Mouse (Mus musculus) neural tube, embryonic 11.5 days (tissue): ENCODE measurements at regions not wholly inside any gene's neighbourhood (a gene's known extent, or its start where the extent isn't known, plus 50 kb on each side); places are given as distances from the start of the nearest gene placed in this dataset.

Source experiments
- ATAC-seq: fragments of 200-750 bp; cut with Nextera tagmentation; 2 replicates; pipeline ENCODE4 v1.8.0; 2017; ENCODE audit warnings: moderate number of reproducible peaks, mild to moderate bottlenecking, moderate TSS enrichment, moderate library complexity; ENCODE audit not compliant: insufficient read depth, low FRiP score, low TSS enrichment
- DNase-seq: peaks from one replicate; pipeline ENCODE4 v3.0.0-alpha.2; 2015; ENCODE audit warnings: low spot score
- H3K27ac ChIP-seq: fragments of 300-500 bp; sonication (generic); 2 replicates; pipeline ENCODE4 v1.5.1; 2014; ENCODE audit warnings: low read depth, mild to moderate bottlenecking, low read length
- H3K27me3 ChIP-seq: fragments of 300-500 bp; sonication (generic); 2 replicates; pipeline ENCODE4 v1.6.1; 2014; ENCODE audit warnings: mild to moderate bottlenecking, low read length, mixed read lengths; ENCODE audit not compliant: control insufficient read depth, insufficient read depth
- H3K36me3 ChIP-seq: fragments of 300-500 bp; sonication (generic); 2 replicates; pipeline ENCODE4 v1.6.1; 2014; ENCODE audit warnings: mild to moderate bottlenecking, low read length, moderate library complexity, mixed read lengths; ENCODE audit not compliant: control insufficient read depth, insufficient read depth
- H3K4me1 ChIP-seq: fragments of 300-500 bp; sonication (generic); 2 replicates; pipeline ENCODE4 v1.6.1; 2014; ENCODE audit warnings: low read length, mixed read lengths; ENCODE audit not compliant: control insufficient read depth, insufficient read depth
- H3K4me2 ChIP-seq: fragments of 300-500 bp; sonication (generic); 2 replicates; pipeline ENCODE4 v1.6.1; 2014; ENCODE audit warnings: low read depth, mild to moderate bottlenecking, moderate library complexity
- H3K4me3 ChIP-seq: fragments of 300-500 bp; sonication (generic); 2 replicates; pipeline ENCODE4 v1.5.1; 2014; ENCODE audit warnings: low read depth, low read length
- H3K9ac ChIP-seq: fragments of 300-500 bp; sonication (generic); 2 replicates; pipeline ENCODE4 v1.6.1; 2014; ENCODE audit warnings: mild to moderate bottlenecking, low read length
- H3K9me3 ChIP-seq: fragments of 300-500 bp; sonication (generic); 2 replicates; pipeline ENCODE4 v1.6.1; 2016; ENCODE audit warnings: low read length; ENCODE audit not compliant: control insufficient read depth
- WGBS: fragments of 180-500 bp; shearing (Covaris S2); extraction: QIAGEN DNeasy Blood & Tissue Kit; methylation state at CpG from one replicate; pipeline ENCODE4 v1.1.7; 2014; 5-methylcytosine and 5-hydroxymethylcytosine counted together

- no peak for ATAC-seq
- DNase-seq = no peak
- Histone ChIP-seq H3K4me1 (no peaks in the 10 kb centered on the region), H3K9ac (no peak overlapping the region), H3K4me2 (no peak overlapping the region), H3K27me3 (no peaks in the 10 kb centered on the region), H3K4me3 (no peak overlapping the region), H3K9me3 (no peaks in the 10 kb centered on the region), H3K27ac (no peak overlapping the region), H3K36me3 (no peaks in the 10 kb centered on the region)
- WGBS = 85% methylated on average over 1 of the region's 1 CpGs
Measured at GRCm38 (mm10) chr1:145620561-145620960, 845.3 kb upstream of the Rgs18 start.

- WGBS = 88% methylated on average over 1 of the region's 1 CpGs
- Histone ChIP-seq H3K27me3 (no peaks in the 10 kb centered on the region), H3K27ac (no peak overlapping the region), H3K4me2 (no peak overlapping the region), H3K4me3 (no peak overlapping the region), H3K4me1 (no peaks in the 10 kb centered on the region), H3K9ac (no peak overlapping the region), H3K9me3 (no peaks in the 10 kb centered on the region), H3K36me3 (no peaks in the 10 kb centered on the region)
- ATAC-seq (no peak), DNase-seq (no peak)
Measured at GRCm38 (mm10) chr1:145614326-145614725, 839.1 kb upstream of the Rgs18 start.

GRCm38 (mm10) chr1:145596983-145597382 lies 821.7 kb upstream of the Rgs18 start:
- no peak overlapping the region for H3K4me3 ChIP-seq
- no peaks in the 10 kb centered on the region for H3K4me1 ChIP-seq
- no peak overlapping the region for H3K9ac ChIP-seq
- H3K27ac ChIP-seq = no peak overlapping the region
- ATAC-seq (no peak), DNase-seq (no peak)
- H3K4me2 ChIP-seq = no peak overlapping the region
- no peaks in the 10 kb centered on the region for H3K27me3 ChIP-seq
- no peaks in the 10 kb centered on the region for H3K36me3 ChIP-seq
- no peaks in the 10 kb centered on the region for H3K9me3 ChIP-seq
- WGBS = 96% methylated on average over 3 of the region's 3 CpGs

- Histone ChIP-seq H3K9ac (no peak overlapping the region), H3K9me3 (no peaks in the 10 kb centered on the region), H3K4me1 (no peaks in the 10 kb centered on the region), H3K4me3 (no peak overlapping the region), H3K27ac (no peak overlapping the region), H3K27me3 (no peaks in the 10 kb centered on the region), H3K4me2 (no peak overlapping the region), H3K36me3 (no peaks in the 10 kb centered on the region)
- ATAC-seq (no peak), DNase-seq (no peak)
- WGBS = 78% methylated on average over 3 of the region's 3 CpGs
Measured at GRCm38 (mm10) chr1:145579460-145579859, 804.2 kb upstream of the Rgs18 start.

GRCm38 (mm10) chr1:145570012-145570411 lies 794.8 kb upstream of the Rgs18 start:
- WGBS = 54% methylated on average over 2 of the region's 2 CpGs
- DNase-seq = no peak
- ATAC-seq = no peak

GRCm38 (mm10) chr1:145561347-145561746 lies 786.1 kb upstream of the Rgs18 start:
- no peak for DNase-seq
- Histone ChIP-seq H3K27ac (no peak overlapping the region), H3K4me3 (no peak overlapping the region), H3K4me1 (no peaks in the 10 kb centered on the region), H3K9ac (no peak overlapping the region), H3K4me2 (no peak overlapping the region), H3K9me3 (no peaks in the 10 kb centered on the region), H3K27me3 (no peaks in the 10 kb centered on the region), H3K36me3 (no peaks in the 10 kb centered on the region)
- peak; percentile 62; the same call in 1 of the 2 replicates for ATAC-seq
- 71% methylated on average over 2 of the region's 2 CpGs for WGBS

More at GRCm38 (mm10) chr1:145570012-145570411, 794.8 kb upstream of the Rgs18 start:
- Histone ChIP-seq H3K9me3 (no peaks in the 10 kb centered on the region), H3K9ac (no peak overlapping the region), H3K27me3 (no peaks in the 10 kb centered on the region), H3K4me3 (no peak overlapping the region), H3K4me1 (no peaks in the 10 kb centered on the region), H3K4me2 (no peak overlapping the region), H3K36me3 (no peaks in the 10 kb centered on the region), H3K27ac (no peak overlapping the region)
